Mouse (Mus musculus) thymus, postnatal 0 days (tissue): ENCODE measurements around the gene Gm5930. TPM values are rescaled to one million over a fixed set of nuclear protein-coding genes. Genes with fewer than 3 reads are reported as not detected.
"Not testable (repeated sequence)": the region's sequence is repeated elsewhere in the genome, so short reads cannot be mapped to it uniquely, and the experiment has no call there.

Source experiments
- DNase-seq: peaks from one replicate; pipeline ENCODE4 v3.0.0-alpha.2; 2015; ENCODE audit warnings: low spot score
- polyA plus RNA-seq: library from polyadenylated mRNA; unstranded; fragments of >200 nt; fragmentation: Nextera tagmentation; extraction: Ambion mirVana; gene quantifications from 2 replicates; pipeline ENCODE4 v1.2.1, GENCODE M21; 2015

Gene Gm5930
- polyA plus RNA-seq = 0.09 and 0.36 TPM in 2 replicates

DNA sequence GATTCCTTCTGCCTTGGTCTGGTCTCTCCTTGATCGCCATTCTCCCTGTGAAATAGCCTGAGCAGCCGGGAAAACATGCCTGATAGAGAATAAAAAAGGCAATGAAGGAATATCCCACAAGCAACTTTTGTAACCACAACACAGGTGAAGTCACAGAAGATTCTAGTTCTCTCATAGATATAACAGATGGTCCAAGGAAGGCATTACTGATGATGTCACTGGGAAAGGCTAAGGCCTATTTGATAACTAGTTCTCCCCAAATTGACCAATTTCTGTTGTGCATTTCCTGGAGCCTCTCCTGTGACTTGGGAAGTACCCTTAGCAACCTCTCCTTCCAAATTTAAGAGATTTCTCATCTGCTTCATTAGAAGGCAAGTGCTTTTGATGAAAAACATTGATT is at the start of gene Gm5930:
Gm5930 (minus strand) TSS at position 101 of the 400 bp plus-strand sequence.
- DNase-seq = not testable (repeated sequence)

- DNase-seq = not testable (repeated sequence)
Observed at GRCm38 (mm10) chr14:44384233-44384632, 45.8 kb upstream of the Gm5930 start.

DNA sequence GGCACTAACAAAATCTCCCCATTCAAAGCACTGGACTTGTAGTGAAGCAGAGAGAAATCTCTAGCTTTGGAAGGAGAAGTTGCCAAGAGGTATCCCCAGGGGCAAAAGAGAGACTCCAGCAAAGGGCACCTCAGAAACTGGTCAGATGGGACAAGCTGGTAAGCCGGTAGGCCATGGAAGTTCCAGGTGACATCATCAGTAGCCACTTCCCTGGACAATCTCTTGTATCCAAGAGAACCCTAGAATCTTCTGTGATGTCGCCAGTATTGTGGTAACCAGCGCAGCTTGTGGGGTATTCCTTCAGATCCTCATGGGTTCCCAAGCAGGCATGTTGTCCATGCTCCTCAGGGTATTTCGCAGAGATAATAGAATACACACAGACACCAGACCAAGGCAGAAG is 26.7 kb upstream of the Gm5930 start, which contains the start of gene Gm8229:
Gm8229 (plus strand) TSS at position 301 of the 400 bp plus-strand sequence.
- not testable (repeated sequence) for DNase-seq

DNA sequence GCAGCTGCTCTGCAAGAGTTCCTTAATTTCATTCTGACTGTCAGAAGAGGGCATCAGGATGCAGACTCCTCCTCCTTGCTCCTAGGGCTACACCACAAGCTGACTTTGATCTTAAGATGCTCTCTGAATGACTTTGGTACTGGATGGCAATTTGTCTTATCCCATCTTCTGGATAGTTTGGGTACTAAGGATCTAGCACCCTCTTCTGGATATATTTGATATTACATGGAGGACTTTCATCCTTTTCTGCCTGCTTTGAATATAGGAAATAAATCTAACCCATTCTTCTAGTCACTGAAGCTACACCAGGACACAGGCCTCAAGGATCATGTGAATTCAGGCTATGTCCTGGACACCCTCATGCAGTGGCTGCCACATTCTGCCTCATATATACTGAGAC is 23.9 kb upstream of the Gm5930 start:
- DNase-seq = not testable (repeated sequence)

- not testable (repeated sequence) for DNase-seq
Observed at GRCm38 (mm10) chr14:44361416-44361815, 23.0 kb upstream of the Gm5930 start.

GRCm38 (mm10) chr14:44312049-44312448 is 26.3 kb downstream of the Gm5930 start:
- DNase-seq = not testable (repeated sequence)

- DNase-seq = not testable (repeated sequence)
Observed at GRCm38 (mm10) chr14:44285280-44285679, 53.1 kb downstream of the Gm5930 start, which contains the start of gene Gm8220. TSS of gene Gm8220 (plus strand) at chr14:44285580.

Other genes starting within 250 kb of the Gm5930 start
- gene Ear2, start 235.9 kb downstream of the Gm5930 start, polyA plus RNA-seq = 11.0 and 12.1 TPM in 2 replicates
- not detected in 2 replicates for gene Gm3327, start 214.7 kb downstream of the Gm5930 start, polyA plus RNA-seq
- not detected in 2 replicates for gene Gm8212, start 140.9 kb downstream of the Gm5930 start, polyA plus RNA-seq
- not detected in 2 replicates for gene 4930503E14Rik, start 125.3 kb downstream of the Gm5930 start, polyA plus RNA-seq
- not detected in 2 replicates for gene Gm8220, start 53.0 kb downstream of the Gm5930 start, polyA plus RNA-seq
- not detected in 2 replicates for gene Gm8229, start 26.8 kb upstream of the Gm5930 start, polyA plus RNA-seq
- gene Gm3371, start 72.1 kb upstream of the Gm5930 start, polyA plus RNA-seq = not detected in 2 replicates
- gene Gm8232, start 95.1 kb upstream of the Gm5930 start, polyA plus RNA-seq = not detected in 2 replicates
- gene BC061237, start 153.9 kb upstream of the Gm5930 start, polyA plus RNA-seq = not detected in 2 replicates
- gene Gm17093, start 179.7 kb upstream of the Gm5930 start, polyA plus RNA-seq = not detected in 2 replicates
- not detected in 2 replicates for gene Gm8247, start 244.6 kb upstream of the Gm5930 start, polyA plus RNA-seq